Mouse (Mus musculus) kidney, postnatal 4 days (tissue): ENCODE measurements around the gene Ikbke.
A peak's percentile ranks its signal among the peaks of the same experiment; 100 is the strongest.

ENCODE experiments used
- DNase-seq, 2 experiments: peaks; one replicate each; pipeline ENCODE4 v3.0.0; 2021; ENCODE audit warnings: mixed read lengths in 2 of 2

The Ikbke gene

GRCm38 (mm10) chr1:131279456-131279776, at the start of gene Ikbke:
Gene Ikbke, minus strand, starts transcription at chr1:131279606.
- peak in 1 of 2 experiments; percentile 22 for DNase-seq

GRCm38 (mm10) chr1:131329093-131329492, 49.7 kb upstream of the Ikbke start:
- DNase-seq = peak; percentile 11 to 21

- DNase-seq = no peak
These were observed 47.8 kb upstream of the Ikbke start for GRCm38 (mm10) chr1:131327167-131327566.

GRCm38 (mm10) chr1:131324816-131325463, 45.5 kb upstream of the Ikbke start:
- no peak for DNase-seq

- peak in 1 of 2 experiments; percentile 13 for DNase-seq
These were observed 40.4 kb upstream of the Ikbke start for GRCm38 (mm10) chr1:131319598-131320330.

GRCm38 (mm10) chr1:131318397-131318796, 39.0 kb upstream of the Ikbke start:
- no peak for DNase-seq

GRCm38 (mm10) chr1:131317625-131318024, 38.2 kb upstream of the Ikbke start:
- DNase-seq = no peak

GRCm38 (mm10) chr1:131311284-131311683, 31.9 kb upstream of the Ikbke start:
- no peak for DNase-seq

GRCm38 (mm10) chr1:131310237-131310818, 30.9 kb upstream of the Ikbke start:
- no peak for DNase-seq

GRCm38 (mm10) chr1:131300750-131301149, 21.3 kb upstream of the Ikbke start:
- DNase-seq = no peak

GRCm38 (mm10) chr1:131299788-131300187, 20.4 kb upstream of the Ikbke start:
- DNase-seq = peak in 1 of 2 experiments; percentile 13

- no peak for DNase-seq
These were observed 19.8 kb upstream of the Ikbke start for GRCm38 (mm10) chr1:131299240-131299639.

GRCm38 (mm10) chr1:131298171-131298570, 18.8 kb upstream of the Ikbke start:
- no peak for DNase-seq

GRCm38 (mm10) chr1:131296726-131297125, 17.3 kb upstream of the Ikbke start:
- DNase-seq = no peak

- DNase-seq = no peak
These were observed 15.8 kb upstream of the Ikbke start for GRCm38 (mm10) chr1:131295200-131295599.

- DNase-seq = no peak
These were observed 14.5 kb upstream of the Ikbke start for GRCm38 (mm10) chr1:131293922-131294250.

- no peak for DNase-seq
These were observed 14.0 kb upstream of the Ikbke start for GRCm38 (mm10) chr1:131293221-131293921.

- DNase-seq = peak; percentile 78 to 84
These were observed 11.2 kb upstream of the Ikbke start for GRCm38 (mm10) chr1:131290648-131291047.

GRCm38 (mm10) chr1:131288938-131289337, 9.5 kb upstream of the Ikbke start:
- DNase-seq = no peak

GRCm38 (mm10) chr1:131287267-131287666, 7.9 kb upstream of the Ikbke start:
- DNase-seq = no peak

GRCm38 (mm10) chr1:131286803-131287202, 7.4 kb upstream of the Ikbke start:
- no peak for DNase-seq

GRCm38 (mm10) chr1:131284616-131285015, 5.2 kb upstream of the Ikbke start:
- no peak for DNase-seq

GRCm38 (mm10) chr1:131284167-131284566, 4.8 kb upstream of the Ikbke start:
- no peak for DNase-seq

- DNase-seq = no peak
These were observed 2.3 kb upstream of the Ikbke start for GRCm38 (mm10) chr1:131281731-131282130.
